Mouse (Mus musculus) cerebellum, adult 2 months (tissue): ENCODE data around the gene Rhd. TPM values are rescaled to one million over a fixed set of nuclear protein-coding genes. Genes with fewer than 3 reads are reported as not detected.

Source experiments
- DNase-seq, 2 experiments: peaks; one replicate each; pipeline ENCODE4 v3.0.0; 2021
- H3K27ac ChIP-seq: fragments of 200-500 bp; 2 replicates; pipeline ENCODE4 v1.5.1; 2012; ENCODE audit warnings: low read length, control low read depth, inconsistent platforms; ENCODE audit not compliant: insufficient read depth
- H3K27me3 ChIP-seq: fragments of 200-500 bp; 2 replicates; pipeline ENCODE4 v1.6.1; 2012; ENCODE audit warnings: inconsistent platforms, mild to moderate bottlenecking, low read length, moderate library complexity; ENCODE audit not compliant: control insufficient read depth, insufficient read depth
- H3K4me1 ChIP-seq: fragments of 200-500 bp; 2 replicates; pipeline ENCODE4 v1.6.1; 2011; ENCODE audit warnings: low read length; ENCODE audit not compliant: control insufficient read depth, insufficient read depth
- H3K4me3 ChIP-seq: fragments of 200-500 bp; replicated peaks from 2 replicates; pipeline ENCODE3; 2011; ENCODE audit warnings: mild to moderate bottlenecking, low read depth, low read length, control low read depth; ENCODE audit not compliant: insufficient read depth
- CTCF ChIP-seq: fragments of 200-500 bp; IDR thresholded peaks from 2 replicates; pipeline ENCODE4 v1.5.1; 2011; ENCODE audit warnings: low read depth, mild to moderate bottlenecking, control low read depth, low read length, moderate library complexity, borderline replicate concordance; ENCODE audit not compliant: insufficient read depth
- POLR2A ChIP-seq: fragments of 200-500 bp; IDR thresholded peaks from 2 replicates; pipeline ENCODE4 v1.6.1; 2011; ENCODE audit warnings: low read length, control low read depth, borderline replicate concordance; ENCODE audit not compliant: insufficient read depth
- WGBS: fragments of 180-500 bp; shearing (Covaris S2); methylation state at CpG from one replicate; pipeline ENCODE4 v1.1.7; 2018; 5-methylcytosine and 5-hydroxymethylcytosine counted together
- polyA plus RNA-seq: library from polyadenylated mRNA; depleted of rRNA; stranded (reverse); fragments of >200 nt; gene quantifications from 2 replicates; pipeline ENCODE4 v1.2.3, GENCODE M21; 2012

The Rhd gene
- polyA plus RNA-seq, 1 experiment, result 1.0 TPM

GRCm38 (mm10) chr4:134862996-134863395, 1.3 kb upstream of the Rhd start:
- TF ChIP-seq POLR2A, result no peak
- no peak for TF ChIP-seq CTCF
- no peak overlapping the region for H3K4me3 ChIP-seq
- no peaks in the 10 kb centered on the region for H3K4me1 ChIP-seq
- 74% methylated on average over 7 of the region's 7 CpGs for WGBS
- no peak overlapping the region for H3K27ac ChIP-seq
- H3K27me3 ChIP-seq, result no peaks in the 10 kb centered on the region
- DNase-seq, result no peak

- H3K27ac ChIP-seq, result no peak overlapping the region
- no peak for DNase-seq
- no peak for TF ChIP-seq CTCF
- TF ChIP-seq POLR2A, result no peak
- no peak overlapping the region for H3K4me3 ChIP-seq
- 80% methylated on average over 6 of the region's 6 CpGs for WGBS
- H3K27me3 ChIP-seq, result peaks cover 1% of the 10 kb centered on the region; the same call in 1 of the 2 replicates
- no peaks in the 10 kb centered on the region for H3K4me1 ChIP-seq
These were observed 1.0 kb downstream of the Rhd start for GRCm38 (mm10) chr4:134865340-134865739.

GRCm38 (mm10) chr4:134865789-134866188, 1.5 kb downstream of the Rhd start:
- H3K27me3 ChIP-seq, result peaks cover 1% of the 10 kb centered on the region; the same call in 1 of the 2 replicates
- peaks cover under 1% of the 10 kb centered on the region; the same call in 1 of the 2 replicates for H3K4me1 ChIP-seq
- H3K27ac ChIP-seq, result no peak overlapping the region
- DNase-seq, result no peak
- TF ChIP-seq CTCF (no peak), POLR2A (no peak)
- WGBS, result 93% methylated on average over 5 of the region's 5 CpGs
- H3K4me3 ChIP-seq, result no peak overlapping the region

- no peak overlapping the region for H3K4me3 ChIP-seq
- peaks cover 1% of the 10 kb centered on the region; the same call in 1 of the 2 replicates for H3K27me3 ChIP-seq
- no peak overlapping the region for H3K27ac ChIP-seq
- peaks cover 2% of the 10 kb centered on the region; the same call in 1 of the 2 replicates for H3K4me1 ChIP-seq
- 88% methylated on average over 8 of the region's 8 CpGs for WGBS
- no peak for DNase-seq
- no peak for TF ChIP-seq POLR2A
- TF ChIP-seq CTCF, result no peak
These were observed 2.9 kb downstream of the Rhd start for GRCm38 (mm10) chr4:134867213-134867612.

- Histone ChIP-seq H3K27ac (no peak overlapping the region), H3K4me1 (peaks cover 2% of the 10 kb centered on the region; the same call in 1 of the 2 replicates), H3K4me3 (no peak overlapping the region), H3K27me3 (peaks cover 1% of the 10 kb centered on the region; the same call in 1 of the 2 replicates)
- no peak for TF ChIP-seq POLR2A
- TF ChIP-seq CTCF, result no peak
- DNase-seq, result no peak
- WGBS, result 86% methylated on average over 8 of the region's 8 CpGs
These were observed 3.3 kb downstream of the Rhd start for GRCm38 (mm10) chr4:134867661-134868060.

- Histone ChIP-seq H3K4me3 (no peak overlapping the region), H3K27ac (no peak overlapping the region), H3K27me3 (peaks cover 1% of the 10 kb centered on the region; the same call in 1 of the 2 replicates), H3K4me1 (peaks cover 2% of the 10 kb centered on the region; the same call in 1 of the 2 replicates)
- no peak for DNase-seq
- no peak for TF ChIP-seq CTCF
- WGBS, result 91% methylated on average over 10 of the region's 10 CpGs
These were observed 3.7 kb downstream of the Rhd start for GRCm38 (mm10) chr4:134868065-134868464.

GRCm38 (mm10) chr4:134868490-134868889, 4.2 kb downstream of the Rhd start:
- no peak for DNase-seq
- TF ChIP-seq CTCF (no peak), POLR2A (no peak)
- H3K4me1 ChIP-seq, result peaks cover 2% of the 10 kb centered on the region; the same call in 1 of the 2 replicates
- H3K27ac ChIP-seq, result no peak overlapping the region
- H3K4me3 ChIP-seq, result no peak overlapping the region
- 37% methylated on average over 9 of the region's 9 CpGs for WGBS
- H3K27me3 ChIP-seq, result peaks cover 1% of the 10 kb centered on the region; the same call in 1 of the 2 replicates

GRCm38 (mm10) chr4:134869068-134869730, 4.9 kb downstream of the Rhd start:
- Histone ChIP-seq H3K4me3 (no peak overlapping the region), H3K27me3 (peaks cover 1% of the 10 kb centered on the region; the same call in 1 of the 2 replicates), H3K27ac (no peak overlapping the region), H3K4me1 (peaks cover 2% of the 10 kb centered on the region; the same call in 1 of the 2 replicates)
- 37% methylated on average over 16 of the region's 16 CpGs for WGBS
- TF ChIP-seq POLR2A (no peak), CTCF (no peak)
- no peak for DNase-seq
